Mouse (Mus musculus) adrenal gland, adult (tissue): ENCODE data around the gene Arhgap20.
A peak's percentile ranks its signal among the peaks of the same experiment; 100 is the strongest.

Experiments used
- DNase-seq, 2 experiments: peaks; one replicate each; pipeline ENCODE4 v3.0.0; 2022 to 2023; ENCODE audit warnings: low spot score in 1 of 2; ENCODE audit not compliant: inconsistent age in 2 of 2

The Arhgap20 gene

DNA sequence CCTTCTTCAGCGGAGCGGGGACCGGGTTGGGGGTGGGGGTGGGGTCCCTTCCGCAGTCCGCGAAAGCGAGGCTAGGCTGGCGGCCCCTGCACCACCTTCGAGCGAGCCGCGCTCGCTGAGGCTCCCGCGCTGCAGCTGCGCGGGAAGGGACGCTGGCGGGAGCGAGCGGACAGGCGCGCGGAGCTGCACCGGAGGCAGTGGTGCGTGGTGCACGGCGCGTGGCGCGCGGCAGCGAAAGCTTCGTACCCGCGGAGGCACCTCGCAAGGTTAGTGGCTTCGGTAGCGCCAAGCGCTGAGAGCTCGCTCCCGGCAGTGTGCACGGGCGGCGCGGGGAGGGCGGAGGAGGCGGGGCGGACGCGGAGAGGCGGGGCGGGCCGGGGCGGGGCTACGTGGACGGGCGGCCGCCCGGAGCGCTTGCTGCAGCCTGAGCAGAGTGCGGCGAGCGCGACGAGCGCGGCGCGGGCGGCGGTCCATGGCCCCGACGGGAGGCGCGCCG is at the start of gene Arhgap20:
Gene Arhgap20 (plus strand): TSS at position 417 of the 496 bp plus-strand sequence.
- DNase-seq = peak; percentile 78 to 92

DNA sequence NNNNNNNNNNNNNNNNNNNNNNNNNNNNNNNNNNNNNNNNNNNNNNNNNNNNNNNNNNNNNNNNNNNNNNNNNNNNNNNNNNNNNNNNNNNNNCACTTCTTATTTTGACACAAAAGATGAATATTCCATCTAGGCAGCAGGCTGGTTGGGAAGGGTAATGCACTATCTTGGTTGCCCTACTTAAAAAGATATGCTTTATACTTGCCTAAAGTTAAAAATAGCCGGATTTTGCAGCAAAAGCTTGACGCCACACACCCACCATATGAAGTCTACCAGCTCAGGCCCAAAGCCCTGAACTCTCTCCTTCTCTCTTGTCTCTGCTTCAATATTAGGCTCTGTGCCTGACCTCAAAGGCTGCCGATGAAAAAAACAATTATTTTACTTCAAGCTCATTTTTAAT is 46.3 kb upstream of the Arhgap20 start:
- DNase-seq = no peak

DNA sequence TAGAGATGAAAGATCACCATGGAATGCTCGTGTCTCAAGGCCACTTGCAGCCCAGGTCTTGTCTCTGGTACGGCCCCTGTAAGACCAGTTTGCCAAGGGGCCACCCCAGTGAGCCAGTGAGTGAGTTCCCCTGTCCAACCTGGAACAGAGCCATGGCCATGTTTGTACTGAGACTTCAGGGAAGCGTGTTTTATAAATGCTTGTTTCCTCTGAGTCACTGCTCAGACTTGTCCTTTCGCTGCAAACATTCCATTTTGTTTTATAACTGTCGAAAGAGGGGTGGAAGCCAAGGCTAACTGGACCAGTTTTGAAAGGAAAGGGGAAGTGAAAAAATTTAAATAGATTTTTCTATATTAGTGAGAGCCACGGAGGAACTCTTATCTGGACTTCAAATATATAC is 37.2 kb upstream of the Arhgap20 start:
- peak; percentile 71 to 93 for DNase-seq

DNA sequence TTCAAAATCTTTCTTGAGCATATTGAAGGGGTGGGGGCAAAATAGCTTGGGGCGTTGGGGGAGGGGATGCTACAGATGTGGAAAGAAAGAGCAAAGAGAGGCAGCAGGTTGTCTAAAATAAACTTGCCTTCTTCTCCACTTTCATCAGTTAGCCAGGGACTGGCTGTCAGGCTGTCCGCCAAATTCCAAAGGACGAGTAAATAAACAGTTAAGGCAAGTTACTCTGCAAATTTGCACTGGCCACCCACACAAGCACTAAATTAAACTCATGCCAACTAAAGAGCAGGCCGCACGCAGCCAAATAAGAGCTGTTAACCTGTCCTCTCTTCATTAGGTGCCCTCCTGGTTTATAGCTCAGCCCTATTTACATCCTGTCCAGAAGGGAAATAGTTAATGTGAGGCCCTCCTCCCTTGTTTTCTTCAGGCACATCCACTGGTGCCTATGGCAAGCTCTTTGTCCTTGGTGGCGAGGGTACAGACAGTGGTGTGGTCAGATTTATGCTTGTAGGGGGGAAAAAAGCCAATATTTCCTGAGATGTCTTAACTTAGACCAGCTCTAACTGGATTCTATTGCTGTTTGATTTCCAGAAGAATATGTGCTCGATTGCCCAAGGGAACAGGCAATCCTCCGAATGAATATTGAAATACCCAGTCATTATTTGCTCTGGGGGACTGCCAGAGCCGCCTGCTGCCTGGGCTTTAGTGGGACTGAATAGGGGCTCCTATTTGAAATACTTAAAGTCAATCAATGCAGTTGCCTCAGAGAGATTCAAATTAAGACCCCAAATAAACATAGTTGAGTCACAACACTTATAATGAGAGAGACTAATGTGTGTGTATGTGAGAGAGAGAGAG is 29.7 kb upstream of the Arhgap20 start:
- peak in 1 of 2 experiments; percentile 28 for DNase-seq

DNA sequence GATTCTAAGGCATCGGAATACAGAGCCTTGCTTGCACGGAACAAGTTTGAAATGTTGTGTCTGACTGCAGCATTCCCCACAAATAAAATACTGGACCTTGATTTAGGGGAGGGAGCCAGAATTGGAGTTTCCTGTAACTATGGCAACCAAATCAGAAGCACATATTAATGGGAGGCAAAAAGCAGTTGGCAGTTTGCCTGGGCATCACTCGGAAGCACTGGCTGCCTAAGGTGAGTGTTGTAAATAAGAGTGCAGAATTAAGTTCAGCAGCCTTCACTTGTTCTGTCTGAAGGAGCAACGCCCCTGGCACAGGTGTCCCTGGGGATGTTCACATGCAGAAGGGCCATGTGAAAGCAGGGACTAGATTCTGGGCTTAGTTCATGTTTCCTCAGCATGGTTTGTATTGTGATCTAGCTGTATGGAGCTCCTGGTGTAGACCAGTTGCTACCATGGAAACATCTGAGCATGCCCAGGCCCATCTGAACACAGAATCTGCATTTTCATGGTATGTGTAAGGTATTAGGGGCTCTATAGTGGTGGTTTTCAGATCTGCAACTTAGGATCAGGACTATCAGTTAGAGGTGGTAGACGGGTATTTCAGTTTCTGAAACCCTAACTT is 28.3 kb upstream of the Arhgap20 start:
- DNase-seq = peak in 1 of 2 experiments; percentile 41

DNA sequence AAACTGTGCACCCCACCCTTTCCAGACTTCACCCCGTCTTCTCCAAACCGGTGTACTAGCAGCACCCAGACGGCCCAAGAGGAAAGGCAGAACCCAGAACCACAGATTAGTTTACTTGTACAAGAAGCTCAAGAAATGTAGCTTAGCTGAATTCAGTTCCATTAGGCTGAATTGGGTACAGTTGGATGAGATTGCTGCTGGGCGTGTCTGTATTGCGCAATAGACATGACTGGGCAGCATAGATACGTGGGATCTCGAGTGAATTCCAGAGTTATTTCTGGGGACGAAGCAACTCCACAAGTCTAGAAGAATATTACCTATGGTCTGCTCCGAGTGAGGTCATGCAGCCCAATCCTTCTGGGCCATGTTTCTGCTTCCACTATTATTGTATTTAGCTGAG is 26.8 kb upstream of the Arhgap20 start:
- DNase-seq = no peak

DNA sequence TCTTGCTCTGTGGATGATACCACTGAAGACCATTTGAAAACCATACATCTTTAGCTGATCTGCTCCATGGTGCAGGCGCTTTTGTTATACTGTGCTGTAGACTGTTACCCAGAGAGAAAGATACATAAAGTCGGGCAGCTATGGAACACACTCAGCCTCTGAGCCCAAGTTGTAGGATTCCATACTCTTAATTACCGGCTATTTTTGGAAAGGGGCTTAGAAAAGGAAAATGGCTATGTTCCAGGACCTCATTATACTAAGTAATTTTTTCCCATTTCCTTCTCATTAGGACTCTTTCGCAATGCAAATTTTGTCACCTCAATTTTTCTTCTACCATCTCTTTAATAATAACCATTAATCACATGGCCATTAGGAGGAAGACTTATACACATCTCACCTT is 25.3 kb upstream of the Arhgap20 start:
- no peak for DNase-seq

DNA sequence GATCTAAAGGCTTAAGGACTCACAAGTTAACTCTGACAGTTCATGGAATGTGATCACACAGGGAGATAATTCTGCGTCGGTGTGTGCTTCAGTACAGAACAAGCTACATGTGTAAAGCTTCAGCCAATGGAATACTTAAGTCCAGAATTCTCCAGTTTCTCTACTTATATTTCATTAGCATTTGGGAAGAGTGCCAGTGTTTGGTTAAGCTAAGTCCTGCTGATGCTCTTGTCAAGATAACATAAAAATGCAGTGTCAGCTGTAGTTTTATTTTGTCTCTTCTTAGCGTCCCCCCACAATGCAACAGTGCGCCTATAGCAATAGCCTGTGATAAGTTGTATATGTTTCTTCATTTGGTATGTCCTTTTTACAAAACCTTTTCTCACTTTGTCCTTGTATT is 15.0 kb upstream of the Arhgap20 start:
- DNase-seq = no peak

DNA sequence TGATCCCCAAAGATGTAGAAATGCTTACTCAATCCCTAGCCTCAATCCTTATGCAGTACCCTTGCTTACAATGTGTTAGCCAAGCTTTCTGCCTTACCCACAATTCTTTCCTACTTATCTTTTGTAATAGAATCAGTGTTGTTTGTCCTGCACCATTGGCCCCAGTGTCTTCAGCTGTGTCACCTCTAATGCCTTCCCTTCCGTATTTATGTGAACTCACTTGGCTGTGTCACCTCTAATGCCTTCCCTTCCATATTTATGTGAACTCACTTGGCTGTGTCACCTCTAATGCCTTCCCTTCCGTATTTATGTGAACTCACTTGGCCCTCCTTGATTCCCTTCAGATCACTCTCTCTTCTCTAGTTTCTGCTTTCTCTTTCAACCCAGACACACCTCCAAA is 4.1 kb upstream of the Arhgap20 start:
- no peak for DNase-seq

DNA sequence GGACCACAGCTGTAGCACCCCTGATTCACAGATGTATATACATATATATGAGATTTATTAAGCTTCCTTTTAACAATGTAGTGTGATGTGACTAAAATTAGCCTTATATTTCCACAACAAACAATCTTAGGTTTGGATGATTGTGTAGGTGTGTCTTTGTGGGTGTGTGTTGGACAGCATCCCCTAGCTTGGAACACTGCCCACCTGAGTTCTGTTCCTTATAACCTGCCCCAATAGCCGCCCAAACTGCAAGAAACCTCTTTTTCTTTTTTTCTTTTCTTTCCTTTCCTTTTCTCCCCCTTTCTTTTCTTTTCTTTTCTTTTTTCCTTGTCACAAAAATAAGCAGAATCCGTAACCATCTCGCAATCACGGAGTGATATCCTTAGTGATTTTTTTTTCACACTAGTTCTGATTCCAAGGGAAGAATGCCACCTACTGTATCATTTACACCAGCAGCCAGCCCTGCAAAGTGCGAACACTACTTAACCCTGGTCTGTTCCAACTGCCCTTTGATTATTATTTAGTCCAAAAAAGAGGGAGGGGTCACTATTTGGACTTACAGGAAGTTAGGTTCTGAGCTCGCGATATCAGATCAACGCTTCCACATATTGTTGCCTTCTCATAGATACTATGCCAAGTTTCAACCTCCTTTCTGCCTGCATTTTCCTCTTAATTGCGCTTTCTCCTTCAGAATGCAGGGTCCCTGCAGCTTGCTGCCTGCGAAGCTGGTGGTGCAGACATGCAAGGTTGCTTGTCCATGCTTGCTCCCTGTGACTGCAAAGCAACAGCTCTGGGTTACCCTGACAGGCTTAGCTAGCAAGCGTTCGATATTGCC is 879 bp upstream of the Arhgap20 start:
- DNase-seq = peak in 1 of 2 experiments; percentile 80

DNA sequence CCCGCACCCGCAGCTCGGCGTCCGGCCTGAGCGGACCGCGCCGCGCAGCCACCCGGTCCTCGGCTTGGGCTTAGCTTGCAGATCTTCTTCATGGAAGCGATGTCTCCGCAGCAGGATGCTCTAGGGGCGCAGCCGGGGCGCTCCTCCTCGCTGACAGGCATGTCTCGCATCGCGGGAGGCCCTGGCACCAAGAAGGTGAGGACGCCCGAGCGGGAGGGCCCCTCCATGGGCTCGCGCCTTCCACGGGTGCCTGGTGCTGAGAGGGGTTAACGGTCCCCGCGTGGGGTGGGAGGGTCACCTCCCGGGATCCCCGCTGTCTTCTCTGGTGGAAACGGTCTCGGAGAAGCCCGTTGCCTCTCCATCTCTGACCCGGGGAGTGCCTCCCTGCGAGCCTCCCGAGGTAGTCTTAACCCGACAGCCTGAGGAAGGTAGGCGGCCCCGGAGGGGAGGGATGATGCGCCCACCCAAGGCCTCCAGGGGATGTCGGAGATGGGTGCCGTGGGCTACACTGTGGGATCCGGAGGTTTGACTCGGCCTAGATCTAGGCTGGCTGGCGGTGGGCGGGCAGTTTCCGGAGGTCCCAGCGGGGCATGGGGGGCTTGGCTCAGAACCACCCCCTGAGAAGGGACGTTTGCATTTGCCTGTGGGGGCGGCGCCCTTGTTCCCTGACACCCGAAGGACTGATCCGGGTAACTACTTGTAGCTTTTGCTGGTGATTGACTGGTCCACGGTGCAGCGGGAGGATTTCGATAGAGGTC is 459 bp downstream of the Arhgap20 start:
- DNase-seq = peak in 1 of 2 experiments; percentile 86

DNA sequence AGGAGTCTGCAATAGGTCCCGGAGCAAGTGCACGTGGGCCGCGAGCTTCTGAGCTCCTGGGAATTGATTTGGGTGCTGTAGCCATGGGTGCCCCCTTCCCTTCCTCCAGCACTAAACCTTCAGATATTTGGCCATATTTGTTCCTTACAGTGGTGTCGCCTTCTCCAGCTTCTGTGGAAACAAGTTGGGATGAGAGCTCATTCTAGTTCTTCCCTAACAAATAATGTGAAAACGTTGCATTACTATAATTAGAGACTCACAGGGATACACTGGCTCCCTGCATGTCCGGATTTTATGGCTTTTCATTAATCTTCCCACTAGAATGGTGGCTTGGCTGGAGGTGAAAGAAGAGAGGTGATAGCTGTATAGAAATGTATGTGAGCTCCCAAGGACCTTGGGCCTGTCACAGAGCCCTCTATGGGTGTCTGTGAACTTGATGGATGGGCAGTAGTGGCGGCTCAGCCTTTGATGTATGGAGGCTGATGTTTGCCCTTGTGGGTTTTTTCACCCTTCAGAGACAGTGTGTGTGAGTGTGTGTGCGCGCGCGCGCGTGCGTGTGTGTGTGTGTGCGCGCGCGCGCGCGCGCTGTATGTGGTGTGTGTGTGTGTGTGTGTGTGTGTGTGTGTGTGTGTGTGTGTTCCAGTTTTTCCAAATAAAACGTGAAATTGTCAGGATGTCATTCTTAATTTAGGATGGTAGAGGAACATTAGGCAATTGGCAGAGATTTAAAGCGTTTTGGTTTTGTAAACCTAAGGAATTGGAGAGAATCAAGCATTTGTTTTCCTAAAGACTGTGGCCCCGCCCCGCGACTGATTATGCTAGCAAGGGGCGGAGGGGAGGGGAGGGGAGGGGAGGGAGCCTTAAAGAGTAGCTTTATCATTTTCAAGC is 1.3 kb downstream of the Arhgap20 start:
- DNase-seq = peak; percentile 11 to 77

DNA sequence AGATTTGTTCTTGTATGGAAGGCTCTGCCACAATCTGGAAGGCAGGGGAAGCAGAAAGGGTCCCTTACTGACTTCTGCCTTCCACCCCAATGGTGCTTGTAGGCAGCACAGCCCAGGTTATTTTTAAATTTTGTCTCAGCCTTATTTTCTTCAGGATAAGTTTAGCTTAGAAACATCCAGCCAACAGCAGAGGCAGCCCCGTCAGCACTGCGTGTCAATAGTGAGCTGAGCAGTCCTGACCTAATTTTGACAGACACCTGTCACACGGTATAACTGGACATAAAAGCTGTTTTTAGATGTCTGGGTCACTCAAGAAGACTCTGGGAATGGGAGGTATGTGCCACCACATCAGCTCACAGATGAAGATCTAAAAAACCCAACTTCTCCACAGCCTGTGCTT is 9.1 kb downstream of the Arhgap20 start:
- no peak for DNase-seq

DNA sequence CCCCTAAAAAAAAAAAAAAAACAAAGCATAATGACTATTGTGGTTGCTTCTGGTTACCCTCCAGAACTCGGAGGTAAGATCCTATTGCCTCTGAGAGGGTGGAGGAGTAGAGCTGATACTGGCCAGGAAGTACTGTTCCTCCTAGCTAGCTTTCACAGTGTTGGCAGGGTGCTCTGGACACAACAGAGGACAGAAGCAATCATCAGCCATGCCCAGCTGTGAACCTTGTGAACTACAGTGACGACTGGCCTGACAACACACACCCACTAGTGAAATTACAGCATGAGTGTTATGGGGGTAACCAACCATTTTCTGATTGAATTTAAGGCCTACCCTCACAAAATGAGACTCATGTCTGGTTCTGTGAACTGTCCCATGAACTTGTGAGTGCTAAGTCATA is 11.3 kb downstream of the Arhgap20 start:
- DNase-seq = no peak

DNA sequence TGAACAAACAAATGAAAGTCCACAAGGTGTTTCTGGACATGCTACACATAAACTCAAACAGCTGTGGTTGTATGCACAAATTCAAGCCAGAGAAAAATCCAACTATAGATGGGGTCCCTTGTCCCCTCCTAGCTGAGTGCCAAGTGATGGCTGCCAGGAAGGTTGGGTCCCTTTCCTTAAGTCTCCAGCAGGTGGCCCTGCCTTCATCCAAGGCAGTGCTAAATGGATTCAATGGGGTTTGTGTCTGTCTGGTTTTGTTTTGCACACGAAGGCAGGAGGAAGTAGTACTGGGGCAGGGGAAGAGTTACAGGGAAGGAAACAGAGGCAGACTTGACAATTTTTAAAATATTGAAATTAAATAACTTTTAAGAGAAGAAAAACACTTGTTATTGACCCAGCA is 12.0 kb downstream of the Arhgap20 start:
- DNase-seq = peak; percentile 11 to 57

DNA sequence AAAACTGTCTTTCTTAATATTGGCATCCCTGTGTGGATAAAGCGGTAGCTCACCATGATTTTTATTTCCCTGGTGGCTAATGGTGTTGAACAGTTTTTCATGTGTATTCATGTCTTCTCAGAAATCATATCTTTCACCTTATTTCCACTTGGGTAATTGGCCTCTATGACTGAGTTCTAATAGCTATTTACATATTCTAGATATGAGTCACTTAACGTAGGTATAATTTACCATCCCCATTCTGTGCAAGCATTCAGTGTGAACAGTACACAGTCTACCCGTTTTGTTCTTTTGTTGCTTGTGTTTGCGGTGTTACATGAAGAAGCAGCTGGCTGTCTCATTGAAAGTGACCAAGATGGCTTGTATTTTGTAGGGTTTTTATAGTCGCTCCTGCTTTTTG is 14.1 kb downstream of the Arhgap20 start:
- DNase-seq = no peak

DNA sequence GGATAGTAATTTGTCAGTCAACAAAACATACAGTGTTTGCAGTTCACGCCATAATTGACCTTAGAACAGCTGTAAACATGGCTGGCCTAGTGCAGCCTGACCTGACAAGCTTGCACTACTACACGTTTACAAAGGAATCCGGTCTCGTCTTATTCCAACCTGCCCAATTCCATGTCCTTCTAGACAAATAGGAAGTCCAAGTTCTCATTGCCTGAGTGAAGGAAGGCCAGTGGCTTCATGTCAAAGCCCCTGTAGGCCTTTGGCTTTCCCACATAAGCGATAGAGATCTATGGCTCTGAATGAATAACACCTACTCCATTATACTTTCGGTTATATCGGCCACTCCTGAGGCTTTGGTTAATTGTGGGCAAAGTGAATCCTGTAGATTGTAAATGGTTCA is 16.0 kb downstream of the Arhgap20 start:
- DNase-seq = no peak

DNA sequence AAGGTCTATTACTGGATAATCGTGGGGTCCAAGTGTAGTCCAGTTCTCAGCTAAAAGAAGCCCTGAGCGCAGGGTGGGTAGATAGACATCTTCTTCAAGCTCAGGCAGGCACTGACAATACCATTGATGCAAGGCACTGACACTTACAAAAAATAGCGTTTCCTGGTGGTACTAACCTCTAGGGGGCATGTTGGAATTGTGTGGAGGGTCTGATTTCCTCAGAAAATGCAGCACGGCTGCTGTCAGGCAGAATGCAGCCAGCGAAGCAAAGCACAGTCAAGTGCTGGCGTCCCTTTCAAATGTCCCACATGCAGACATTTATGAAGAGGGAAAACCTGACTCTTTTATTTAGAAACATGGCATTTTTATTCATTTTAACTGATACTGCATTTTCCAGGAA is 22.2 kb downstream of the Arhgap20 start:
- DNase-seq = no peak

DNA sequence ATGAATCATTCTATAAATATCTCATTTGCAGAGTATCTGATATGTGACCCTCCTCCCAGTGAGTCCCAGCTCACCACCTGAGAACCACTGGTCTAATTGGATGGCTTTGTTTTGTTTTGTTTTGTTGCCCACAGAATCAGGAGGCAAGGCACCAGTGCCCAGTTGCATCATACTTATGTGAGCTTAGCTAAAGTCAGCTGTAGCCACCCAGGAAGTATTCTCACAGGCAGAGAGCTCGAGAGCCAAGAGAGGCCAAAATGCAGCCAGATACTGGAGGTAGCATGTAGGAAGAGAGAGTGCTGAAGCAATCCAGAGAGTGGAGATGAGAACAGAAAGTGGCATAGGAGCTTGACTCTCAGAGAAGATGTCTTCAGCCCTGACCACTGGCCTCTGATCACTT is 23.3 kb downstream of the Arhgap20 start:
- no peak for DNase-seq

DNA sequence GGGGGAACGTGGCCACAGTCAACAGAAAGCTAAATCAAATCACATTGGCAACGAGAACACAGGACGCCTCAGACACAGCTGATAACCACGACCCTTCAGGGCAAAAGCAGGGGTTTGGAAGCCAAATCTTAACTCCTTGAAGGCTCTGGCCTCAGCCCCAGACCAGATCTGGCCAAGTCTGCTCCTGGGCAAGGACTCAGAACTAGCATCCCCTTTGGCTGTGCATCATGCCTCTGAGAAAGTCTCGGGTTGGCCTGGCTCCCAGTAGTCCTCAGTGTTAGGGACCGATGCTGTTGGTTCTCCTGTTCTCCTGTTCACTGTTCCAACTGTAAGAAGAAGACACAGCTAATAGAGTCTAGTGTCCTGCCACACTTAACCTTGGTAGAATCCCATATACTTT is 30.1 kb downstream of the Arhgap20 start:
- no peak for DNase-seq
